Mouse (Mus musculus): Measurements from ENCODE around the gene Olfr1223.
"Not testable (repeated sequence)": the region's sequence is repeated elsewhere in the genome, so short reads cannot be mapped to it uniquely, and the experiment has no call there.

DNA sequence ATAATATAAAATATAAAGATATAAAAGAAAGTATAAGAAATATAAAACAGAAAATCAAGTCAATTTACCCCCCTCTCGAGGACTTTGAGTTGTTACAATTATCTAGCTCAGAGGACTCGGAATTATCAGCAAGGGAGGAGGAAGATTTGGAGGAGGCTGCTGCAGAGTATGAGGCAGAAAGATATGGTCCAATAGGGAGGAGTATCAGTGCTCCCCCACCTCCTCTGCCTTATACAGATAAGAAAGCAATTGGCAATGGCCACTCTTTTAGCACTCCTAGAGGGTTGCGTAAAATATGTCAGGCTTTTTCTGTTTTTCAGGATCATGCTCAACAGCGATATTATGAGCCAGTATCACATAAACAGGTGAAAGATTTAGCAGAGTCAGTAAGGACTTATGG, 13.4 kb upstream of the Olfr1223 start:
- not testable (repeated sequence) for TF ChIP-seq CTCF (IDR thresholded peaks at IDR 0.05; ENCODE audit: borderline replicate concordance, control insufficient read depth, extremely low read depth, insufficient read depth, low read length, poor library complexity); POLR2A (IDR thresholded peaks at IDR 0.05; ENCODE audit: control insufficient read depth, extremely low read depth, insufficient read depth, low read length, poor library complexity)
